Mouse (Mus musculus): ENCODE measurements around the gene Cers6. TPM values are rescaled to one million over a fixed set of nuclear protein-coding genes. Genes with fewer than 3 reads are reported as not detected.

The Cers6 gene
- polyA plus RNA-seq, 1 experiment from 2014 or later, result 34.0 TPM

DNA sequence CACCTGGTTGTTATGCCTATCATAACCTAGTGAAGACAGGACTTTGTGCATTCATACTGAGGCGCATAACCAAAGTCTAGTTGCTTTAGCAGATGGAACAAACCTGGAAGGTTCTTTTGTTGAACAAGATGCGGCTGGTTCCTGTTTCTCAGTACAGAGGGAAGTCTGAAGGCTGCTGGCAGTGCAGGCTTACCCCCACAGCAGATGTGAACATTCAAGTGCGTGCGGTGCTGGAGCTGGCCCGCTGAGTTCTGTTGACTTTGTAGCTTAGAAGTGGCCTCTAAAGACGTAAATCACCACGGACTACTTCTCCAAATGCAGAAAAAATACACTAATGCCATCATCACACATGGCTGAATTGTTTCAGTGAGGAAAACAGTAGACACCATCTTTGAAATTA lies 186.1 kb downstream of the Cers6 start:
- no peak for ATAC-seq (ENCODE audit: low FRiP score)
- no peaks in the 10 kb centered on the region for H3K4me1 ChIP-seq (ENCODE audit: control insufficient read depth, insufficient read depth, low read length)
- WGBS, result 81% methylated on average over 7 of the region's 7 CpGs
- H3K27ac ChIP-seq (ENCODE audit: low read depth, low read length), result no peak overlapping the region
- H3K9me3 ChIP-seq (ENCODE audit: control insufficient read depth, low read length), result no peaks in the 10 kb centered on the region
- no peaks in the 10 kb centered on the region for H3K36me3 ChIP-seq (ENCODE audit: control insufficient read depth, insufficient read depth, low read length)
- H3K9ac ChIP-seq (ENCODE audit: low read length), result no peak overlapping the region
- no peak for DNase-seq (ENCODE audit: low spot score, missing footprints)
- no peak overlapping the region for H3K4me2 ChIP-seq
- no peak overlapping the region for H3K4me3 ChIP-seq (ENCODE audit: low read depth, low read length)
- no peaks in the 10 kb centered on the region for H3K27me3 ChIP-seq (ENCODE audit: control insufficient read depth, insufficient read depth, low read length)

DNA sequence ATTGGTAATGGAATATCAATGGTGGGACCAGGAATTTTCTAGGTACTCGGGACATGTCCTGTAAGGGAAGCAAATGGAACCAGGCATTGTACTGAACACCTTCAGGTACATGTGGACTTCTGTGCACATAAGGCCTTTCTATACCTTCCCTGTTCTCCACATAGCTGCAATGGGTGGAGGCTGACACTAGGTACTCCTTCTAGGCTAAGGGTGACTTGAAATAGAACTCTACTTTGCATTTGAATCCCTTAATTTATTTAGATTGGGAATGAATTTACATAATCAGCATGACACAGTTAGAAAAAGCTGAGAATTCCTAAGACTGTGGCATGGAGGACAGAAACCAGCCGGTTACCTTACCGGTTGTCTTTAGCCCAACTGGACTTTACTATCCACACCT lies 186.6 kb downstream of the Cers6 start:
- DNase-seq (ENCODE audit: low spot score, missing footprints) (no peak), ATAC-seq (ENCODE audit: low FRiP score) (no peak)
- Histone ChIP-seq H3K4me2 (no peak overlapping the region), H3K27ac (ENCODE audit: low read depth, low read length) (no peak overlapping the region), H3K36me3 (ENCODE audit: control insufficient read depth, insufficient read depth, low read length) (no peaks in the 10 kb centered on the region), H3K9ac (ENCODE audit: low read length) (no peak overlapping the region), H3K9me3 (ENCODE audit: control insufficient read depth, low read length) (no peaks in the 10 kb centered on the region), H3K27me3 (ENCODE audit: control insufficient read depth, insufficient read depth, low read length) (no peaks in the 10 kb centered on the region), H3K4me3 (ENCODE audit: low read depth, low read length) (no peak overlapping the region), H3K4me1 (ENCODE audit: control insufficient read depth, insufficient read depth, low read length) (no peaks in the 10 kb centered on the region)
- 93% methylated on average over 3 of the region's 3 CpGs for WGBS

DNA sequence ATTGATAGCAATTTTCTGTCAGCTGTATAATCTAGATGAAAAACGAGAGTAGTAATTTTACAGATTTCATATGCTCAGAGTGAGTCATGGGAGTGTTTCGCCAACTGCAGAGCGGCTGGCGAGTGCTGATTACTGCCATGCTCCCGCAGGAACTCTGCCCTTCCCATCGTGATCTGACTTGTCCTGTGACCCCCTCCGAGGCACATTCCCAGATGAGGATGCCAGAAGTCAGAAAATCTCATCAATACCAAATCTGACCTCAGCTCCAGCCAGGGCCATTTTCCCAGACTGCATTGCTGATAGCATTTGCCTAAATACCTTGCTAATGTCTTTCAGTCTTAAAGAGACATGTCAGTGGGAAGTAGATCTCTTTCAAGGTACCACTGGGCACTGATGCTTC lies 187.9 kb downstream of the Cers6 start:
- DNase-seq (ENCODE audit: low spot score, missing footprints) (no peak), ATAC-seq (ENCODE audit: low FRiP score) (no peak)
- Histone ChIP-seq H3K9ac (ENCODE audit: low read length) (no peak overlapping the region), H3K27me3 (ENCODE audit: control insufficient read depth, insufficient read depth, low read length) (no peaks in the 10 kb centered on the region), H3K9me3 (ENCODE audit: control insufficient read depth, low read length) (no peaks in the 10 kb centered on the region), H3K27ac (ENCODE audit: low read depth, low read length) (no peak overlapping the region), H3K36me3 (ENCODE audit: control insufficient read depth, insufficient read depth, low read length) (no peaks in the 10 kb centered on the region), H3K4me2 (no peak overlapping the region), H3K4me1 (ENCODE audit: control insufficient read depth, insufficient read depth, low read length) (peaks cover 4% of the 10 kb centered on the region; the same call in 1 of the 2 replicates), H3K4me3 (ENCODE audit: low read depth, low read length) (no peak overlapping the region)
- 70% methylated on average over 7 of the region's 7 CpGs for WGBS

DNA sequence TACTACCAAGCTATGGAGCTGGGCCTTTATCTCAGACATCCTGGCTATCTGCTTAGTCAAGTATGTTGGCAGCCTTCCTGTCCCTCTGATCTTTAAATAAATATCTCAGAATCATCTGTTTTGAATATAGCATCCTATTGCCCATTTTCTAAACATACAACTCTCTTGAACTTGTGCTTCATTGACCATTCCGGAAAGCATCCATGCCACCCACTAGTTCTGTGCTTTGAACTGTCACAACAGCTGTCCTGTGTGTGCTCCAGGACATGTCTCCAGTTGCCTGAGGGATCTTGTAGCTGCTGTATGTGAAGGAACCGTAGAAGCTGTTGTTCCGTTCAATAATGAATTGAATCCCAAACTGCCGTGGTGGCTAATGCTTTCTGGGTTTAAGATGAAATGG lies 188.9 kb downstream of the Cers6 start:
- ATAC-seq (ENCODE audit: low FRiP score) (no peak), DNase-seq (ENCODE audit: low spot score, missing footprints) (no peak)
- no peaks in the 10 kb centered on the region for H3K9me3 ChIP-seq (ENCODE audit: control insufficient read depth, low read length)
- no peak overlapping the region for H3K4me3 ChIP-seq (ENCODE audit: low read depth, low read length)
- WGBS, result 69% methylated on average over 4 of the region's 4 CpGs
- H3K4me2 ChIP-seq, result no peak overlapping the region
- H3K4me1 ChIP-seq (ENCODE audit: control insufficient read depth, insufficient read depth, low read length), result peaks cover 4% of the 10 kb centered on the region; the same call in 1 of the 2 replicates
- H3K36me3 ChIP-seq (ENCODE audit: control insufficient read depth, insufficient read depth, low read length), result no peaks in the 10 kb centered on the region
- H3K27me3 ChIP-seq (ENCODE audit: control insufficient read depth, insufficient read depth, low read length), result no peaks in the 10 kb centered on the region
- no peak overlapping the region for H3K27ac ChIP-seq (ENCODE audit: low read depth, low read length)
- no peak overlapping the region for H3K9ac ChIP-seq (ENCODE audit: low read length)

DNA sequence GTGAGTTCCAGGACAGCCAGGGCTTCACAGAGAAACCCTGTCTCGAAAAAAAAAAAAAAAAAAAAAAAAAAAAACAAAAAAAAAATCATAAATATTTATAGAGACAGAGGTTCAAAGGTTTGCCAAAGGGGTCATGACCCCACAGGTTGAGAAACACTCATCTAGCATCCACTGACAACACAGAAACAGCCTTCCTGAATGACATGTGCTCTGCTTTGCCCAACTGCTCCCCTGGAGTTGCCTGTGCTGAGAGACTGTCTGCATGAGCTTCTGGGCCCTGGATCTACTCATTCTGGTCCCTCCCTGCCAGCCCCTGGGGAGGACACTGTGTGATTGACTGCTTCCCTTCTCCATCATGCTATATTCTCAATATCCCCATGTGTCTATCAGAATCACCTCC lies 190.4 kb downstream of the Cers6 start:
- no peak overlapping the region for H3K4me2 ChIP-seq
- H3K4me3 ChIP-seq (ENCODE audit: low read depth, low read length), result no peak overlapping the region
- 57% methylated on average over 1 of the region's 1 CpGs for WGBS
- DNase-seq (ENCODE audit: low spot score, missing footprints) (no peak), ATAC-seq (ENCODE audit: low FRiP score) (no peak)
- peaks cover 4% of the 10 kb centered on the region; the same call in 1 of the 2 replicates for H3K4me1 ChIP-seq (ENCODE audit: control insufficient read depth, insufficient read depth, low read length)
- no peak overlapping the region for H3K27ac ChIP-seq (ENCODE audit: low read depth, low read length)
- H3K27me3 ChIP-seq (ENCODE audit: control insufficient read depth, insufficient read depth, low read length), result no peaks in the 10 kb centered on the region
- no peaks in the 10 kb centered on the region for H3K36me3 ChIP-seq (ENCODE audit: control insufficient read depth, insufficient read depth, low read length)
- no peak overlapping the region for H3K9ac ChIP-seq (ENCODE audit: low read length)
- no peaks in the 10 kb centered on the region for H3K9me3 ChIP-seq (ENCODE audit: control insufficient read depth, low read length)

DNA sequence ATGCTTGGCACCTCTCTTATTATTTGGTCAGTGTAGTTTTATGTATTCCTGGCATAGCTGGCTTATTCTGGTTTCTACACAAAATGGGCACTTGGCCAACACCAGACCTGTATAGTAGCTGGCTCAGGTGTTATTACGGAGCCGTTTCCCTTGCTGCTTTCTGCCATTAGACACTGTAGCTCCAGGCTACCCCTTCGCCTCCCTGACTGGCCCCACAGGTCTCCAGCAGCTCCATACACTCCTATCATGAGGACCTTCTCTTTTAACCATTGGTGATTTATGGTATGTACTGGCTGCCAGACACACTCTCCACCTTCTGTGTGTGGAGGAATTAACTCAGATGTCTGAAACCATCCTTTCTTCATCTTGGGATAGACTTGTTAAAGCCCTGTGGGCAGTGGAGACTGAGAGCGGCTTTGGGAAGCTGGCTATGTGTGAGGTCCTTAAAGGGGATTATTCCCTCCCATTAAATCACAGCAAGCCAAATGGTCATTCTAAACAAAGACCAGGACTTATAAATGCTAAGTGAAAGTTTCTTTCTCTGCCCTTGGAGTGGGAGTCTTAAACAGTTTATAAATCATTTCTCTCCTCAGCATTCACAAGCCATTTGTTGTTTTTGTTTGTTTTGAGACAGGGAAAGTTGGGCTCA lies 192.1 kb downstream of the Cers6 start:
- 59% methylated on average over 4 of the region's 4 CpGs for WGBS
- peak; percentile 84 for DNase-seq (ENCODE audit: low spot score, missing footprints)
- Histone ChIP-seq H3K27me3 (ENCODE audit: control insufficient read depth, insufficient read depth, low read length) (no peaks in the 10 kb centered on the region), H3K4me2 (no peak overlapping the region), H3K9ac (ENCODE audit: low read length) (no peak overlapping the region), H3K27ac (ENCODE audit: low read depth, low read length) (no peak overlapping the region), H3K4me1 (ENCODE audit: control insufficient read depth, insufficient read depth, low read length) (peaks cover 4% of the 10 kb centered on the region; the same call in 1 of the 2 replicates), H3K36me3 (ENCODE audit: control insufficient read depth, insufficient read depth, low read length) (no peaks in the 10 kb centered on the region), H3K9me3 (ENCODE audit: control insufficient read depth, low read length) (no peaks in the 10 kb centered on the region), H3K4me3 (ENCODE audit: low read depth, low read length) (no peak overlapping the region)
- no peak for ATAC-seq (ENCODE audit: low FRiP score)

DNA sequence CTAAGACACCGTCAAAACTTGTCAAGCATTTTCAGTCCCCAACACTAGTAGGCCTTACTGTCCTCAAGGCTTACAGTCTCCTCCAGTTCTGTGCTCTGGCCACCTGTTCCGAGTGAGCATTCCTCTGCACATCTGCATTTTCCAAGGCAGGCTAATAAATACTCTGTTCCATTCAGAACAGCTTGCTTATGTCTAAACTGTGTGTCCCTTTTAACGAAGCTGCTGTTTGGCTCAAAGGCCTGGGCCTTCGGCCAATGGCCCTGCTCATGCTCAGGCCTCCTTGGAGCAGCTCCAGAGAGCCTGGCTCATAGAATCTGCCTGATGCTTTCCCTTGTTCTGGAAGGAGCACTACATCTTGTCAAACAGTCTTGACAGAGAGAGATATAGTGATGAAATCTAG lies 193.0 kb downstream of the Cers6 start:
- H3K27ac ChIP-seq (ENCODE audit: low read depth, low read length), result no peak overlapping the region
- no peaks in the 10 kb centered on the region for H3K27me3 ChIP-seq (ENCODE audit: control insufficient read depth, insufficient read depth, low read length)
- H3K4me2 ChIP-seq, result no peak overlapping the region
- H3K4me3 ChIP-seq (ENCODE audit: low read depth, low read length), result no peak overlapping the region
- H3K4me1 ChIP-seq (ENCODE audit: control insufficient read depth, insufficient read depth, low read length), result peaks cover 4% of the 10 kb centered on the region; the same call in 1 of the 2 replicates
- ATAC-seq (ENCODE audit: low FRiP score) (no peak), DNase-seq (ENCODE audit: low spot score, missing footprints) (no peak)
- 79% methylated on average over 4 of the region's 4 CpGs for WGBS
- no peaks in the 10 kb centered on the region for H3K9me3 ChIP-seq (ENCODE audit: control insufficient read depth, low read length)
- no peak overlapping the region for H3K9ac ChIP-seq (ENCODE audit: low read length)
- H3K36me3 ChIP-seq (ENCODE audit: control insufficient read depth, insufficient read depth, low read length), result no peaks in the 10 kb centered on the region

DNA sequence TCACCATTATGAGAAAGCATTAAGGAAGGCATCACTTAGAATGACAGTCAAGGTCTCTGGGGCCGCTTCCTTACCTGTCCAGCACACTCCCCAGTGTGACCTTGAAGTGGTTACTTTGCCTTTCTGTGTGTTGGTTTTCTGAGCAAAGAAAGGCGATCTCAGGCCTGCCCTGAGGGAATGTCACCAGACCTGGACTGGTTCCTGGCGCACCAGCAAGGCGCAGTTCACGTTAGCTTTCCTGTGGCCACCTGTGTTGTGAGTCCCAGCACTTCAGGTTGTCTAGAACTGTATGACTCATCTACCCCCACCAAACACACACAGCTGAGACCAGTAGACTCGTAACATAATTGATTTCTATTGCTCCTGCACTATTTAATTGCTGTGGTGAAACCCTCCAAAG lies 193.9 kb downstream of the Cers6 start:
- 94% methylated on average over 6 of the region's 6 CpGs for WGBS
- Histone ChIP-seq H3K9me3 (ENCODE audit: control insufficient read depth, low read length) (no peaks in the 10 kb centered on the region), H3K9ac (ENCODE audit: low read length) (no peak overlapping the region), H3K27me3 (ENCODE audit: control insufficient read depth, insufficient read depth, low read length) (no peaks in the 10 kb centered on the region), H3K4me2 (no peak overlapping the region), H3K4me1 (ENCODE audit: control insufficient read depth, insufficient read depth, low read length) (peaks cover 4% of the 10 kb centered on the region; the same call in 1 of the 2 replicates), H3K27ac (ENCODE audit: low read depth, low read length) (no peak overlapping the region), H3K4me3 (ENCODE audit: low read depth, low read length) (no peak overlapping the region), H3K36me3 (ENCODE audit: control insufficient read depth, insufficient read depth, low read length) (no peaks in the 10 kb centered on the region)
- ATAC-seq (ENCODE audit: low FRiP score) (no peak), DNase-seq (ENCODE audit: low spot score, missing footprints) (no peak)

DNA sequence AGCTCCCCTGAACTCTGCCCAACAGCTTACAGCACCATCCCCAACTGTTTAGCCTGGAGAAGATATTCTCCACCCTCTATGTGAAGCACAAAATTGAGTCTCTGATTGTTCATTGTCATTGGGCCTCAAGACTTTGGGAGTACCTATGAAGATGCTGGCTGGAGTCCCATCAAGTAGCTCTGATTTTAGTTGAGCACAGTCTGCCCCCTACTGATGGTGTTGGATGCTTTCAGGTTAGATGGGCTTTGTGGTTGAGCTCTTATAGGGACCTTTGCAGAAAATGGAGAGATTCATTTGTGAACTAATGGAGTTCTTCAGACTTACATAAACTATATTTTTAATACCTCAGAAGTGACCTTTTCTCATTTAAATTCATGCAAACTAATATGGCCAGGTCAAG lies 200.1 kb downstream of the Cers6 start:
- no peak overlapping the region for H3K9ac ChIP-seq (ENCODE audit: low read length)
- no peak overlapping the region for H3K4me3 ChIP-seq (ENCODE audit: low read depth, low read length)
- no peaks in the 10 kb centered on the region for H3K36me3 ChIP-seq (ENCODE audit: control insufficient read depth, insufficient read depth, low read length)
- ATAC-seq (ENCODE audit: low FRiP score), result no peak
- no peak overlapping the region for H3K4me2 ChIP-seq
- no peak for DNase-seq (ENCODE audit: low spot score, missing footprints)
- H3K27ac ChIP-seq (ENCODE audit: low read depth, low read length), result no peak overlapping the region
- H3K4me1 ChIP-seq (ENCODE audit: control insufficient read depth, insufficient read depth, low read length), result no peaks in the 10 kb centered on the region
- H3K27me3 ChIP-seq (ENCODE audit: control insufficient read depth, insufficient read depth, low read length), result no peaks in the 10 kb centered on the region
- no peaks in the 10 kb centered on the region; the same call in 1 of the 2 replicates for H3K9me3 ChIP-seq (ENCODE audit: control insufficient read depth, low read length)
